Mouse (Mus musculus) lung, adult 18-20 months (tissue): ENCODE measurements around the gene Dyx1c1.

Experiments used
- DNase-seq, 2 experiments: peaks; one replicate each; pipeline ENCODE4 v3.0.0; 2022; ENCODE audit warnings: mixed read lengths in 2 of 2

Dyx1c1 gene

GRCm38 (mm10) chr9:72958521-72959450 lies at the start of gene Dyx1c1, which contains the start of gene Gm44503:
Gene Dyx1c1 (plus strand): TSS chr9:72958785.
Gene Gm44503 (plus strand): TSS chr9:72958852.
- peak; percentile 83 to 86 for DNase-seq

- DNase-seq: no peak
Observed at GRCm38 (mm10) chr9:72911381-72911780, 47.2 kb upstream of the Dyx1c1 start.

- no peak for DNase-seq
Observed at GRCm38 (mm10) chr9:72913551-72913950, 45.0 kb upstream of the Dyx1c1 start.

GRCm38 (mm10) chr9:72915728-72916127 lies 42.9 kb upstream of the Dyx1c1 start:
- DNase-seq: no peak

GRCm38 (mm10) chr9:72923068-72923467 lies 35.5 kb upstream of the Dyx1c1 start:
- peak in 1 of 2 experiments; percentile 28 for DNase-seq

- peak; percentile 33 for DNase-seq
Observed at GRCm38 (mm10) chr9:72925021-72925934, 33.3 kb upstream of the Dyx1c1 start, which contains the start of gene Pygo1. Gene Pygo1 (plus strand): TSS chr9:72925645.

GRCm38 (mm10) chr9:72925935-72926258 lies 32.7 kb upstream of the Dyx1c1 start:
- no peak for DNase-seq

- no peak for DNase-seq
Observed at GRCm38 (mm10) chr9:72931166-72931790, 27.3 kb upstream of the Dyx1c1 start.

GRCm38 (mm10) chr9:72935309-72935708 lies 23.3 kb upstream of the Dyx1c1 start:
- no peak for DNase-seq

GRCm38 (mm10) chr9:72936301-72936700 lies 22.3 kb upstream of the Dyx1c1 start:
- DNase-seq: peak; percentile 50 to 80

GRCm38 (mm10) chr9:72943424-72943823 lies 15.2 kb upstream of the Dyx1c1 start:
- no peak for DNase-seq

GRCm38 (mm10) chr9:72944286-72944685 lies 14.3 kb upstream of the Dyx1c1 start:
- no peak for DNase-seq

GRCm38 (mm10) chr9:72947010-72947409 lies 11.6 kb upstream of the Dyx1c1 start:
- DNase-seq: no peak

- DNase-seq: no peak
Observed at GRCm38 (mm10) chr9:72949572-72949971, 9.0 kb upstream of the Dyx1c1 start.

GRCm38 (mm10) chr9:72954746-72955145 lies 3.8 kb upstream of the Dyx1c1 start:
- DNase-seq: peak in 1 of 2 experiments; percentile 21

GRCm38 (mm10) chr9:72955546-72955945 lies 3.0 kb upstream of the Dyx1c1 start:
- DNase-seq: peak; percentile 31 to 49

GRCm38 (mm10) chr9:72961346-72961745 lies 2.8 kb downstream of the Dyx1c1 start:
- DNase-seq: no peak

- DNase-seq: peak in 1 of 2 experiments; percentile 7
Observed at GRCm38 (mm10) chr9:72961959-72962358, 3.4 kb downstream of the Dyx1c1 start.

GRCm38 (mm10) chr9:72968349-72969061 lies 9.9 kb downstream of the Dyx1c1 start:
- DNase-seq: peak; percentile 50 to 65

GRCm38 (mm10) chr9:72969874-72970273 lies 11.3 kb downstream of the Dyx1c1 start:
- DNase-seq: peak in 1 of 2 experiments; percentile 24

- DNase-seq: no peak
Observed at GRCm38 (mm10) chr9:72972435-72972834, 13.8 kb downstream of the Dyx1c1 start.

GRCm38 (mm10) chr9:72972984-72973383 lies 14.4 kb downstream of the Dyx1c1 start:
- DNase-seq: no peak
